Mouse (Mus musculus) stomach, embryonic 14.5 days (tissue): ENCODE measurements around the gene Itga9. TPM values are rescaled to one million over a fixed set of nuclear protein-coding genes. Genes with fewer than 3 reads are reported as not detected.

Experiments used
- ATAC-seq: fragments of 200-750 bp; cut with Nextera tagmentation; 2 replicates; pipeline ENCODE4 v1.8.0; 2017; ENCODE audit warnings: low read depth, moderate TSS enrichment; ENCODE audit not compliant: insufficient number of reproducible peaks, insufficient read depth, low FRiP score
- H3K27ac ChIP-seq: fragments of 300-500 bp; sonication (generic); 2 replicates; pipeline ENCODE4 v1.5.1; 2014; ENCODE audit warnings: mild to moderate bottlenecking, low read length, moderate library complexity, mixed read lengths
- H3K27me3 ChIP-seq: fragments of 300-500 bp; sonication (generic); 2 replicates; pipeline ENCODE4 v1.6.1; 2014; ENCODE audit warnings: low read length, control low read depth, mixed read lengths; ENCODE audit not compliant: control insufficient read depth, insufficient read depth
- H3K36me3 ChIP-seq: fragments of 300-500 bp; sonication (generic); 2 replicates; pipeline ENCODE4 v1.6.1; 2014; ENCODE audit warnings: mild to moderate bottlenecking, control low read depth, low read length, moderate library complexity, mixed read lengths; ENCODE audit not compliant: control insufficient read depth, insufficient read depth
- H3K4me1 ChIP-seq: fragments of 300-500 bp; sonication (generic); 2 replicates; pipeline ENCODE4 v1.6.1; 2014; ENCODE audit warnings: low read length, control low read depth, mixed read lengths; ENCODE audit not compliant: control insufficient read depth, insufficient read depth
- H3K4me2 ChIP-seq: fragments of 300-500 bp; sonication (generic); replicated peaks from 2 replicates; pipeline ENCODE4 v1.6.1; 2014; ENCODE audit warnings: low read depth, low read length, control low read depth
- H3K4me3 ChIP-seq: fragments of 300-500 bp; sonication (generic); 2 replicates; pipeline ENCODE4 v1.5.1; 2014; ENCODE audit warnings: low read depth, low read length, control low read depth
- H3K9ac ChIP-seq: fragments of 300-500 bp; sonication (generic); replicated peaks from 2 replicates; pipeline ENCODE4 v1.6.1; 2014; ENCODE audit warnings: low read depth, mild to moderate bottlenecking, control low read depth, low read length, moderate library complexity, mixed read lengths
- H3K9me3 ChIP-seq: fragments of 300-500 bp; sonication (generic); 2 replicates; pipeline ENCODE4 v1.6.1; 2016; ENCODE audit warnings: low read depth, low read length, control low read depth; ENCODE audit not compliant: control insufficient read depth
- WGBS: fragments of 180-500 bp; shearing (Covaris S2); extraction: QIAGEN DNeasy Blood & Tissue Kit; methylation state at CpG from one replicate; pipeline ENCODE4 v1.1.7; 2014; 5-methylcytosine and 5-hydroxymethylcytosine counted together
- polyA plus RNA-seq: library from polyadenylated mRNA; unstranded; fragments of >200 nt; fragmentation: Nextera tagmentation; extraction: Ambion mirVana; gene quantifications from 2 replicates; pipeline ENCODE4 v1.2.1, GENCODE M21; 2014

Gene Itga9
- polyA plus RNA-seq: 14.3 and 16.1 TPM in 2 replicates

- no peaks in the 10 kb centered on the region for H3K36me3 ChIP-seq
- peak; percentile 85 for ATAC-seq
Observed at GRCm38 (mm10) chr9:118606148-118606816, at the start of gene Itga9. Itga9 (plus strand) TSS chr9:118606690.

DNA sequence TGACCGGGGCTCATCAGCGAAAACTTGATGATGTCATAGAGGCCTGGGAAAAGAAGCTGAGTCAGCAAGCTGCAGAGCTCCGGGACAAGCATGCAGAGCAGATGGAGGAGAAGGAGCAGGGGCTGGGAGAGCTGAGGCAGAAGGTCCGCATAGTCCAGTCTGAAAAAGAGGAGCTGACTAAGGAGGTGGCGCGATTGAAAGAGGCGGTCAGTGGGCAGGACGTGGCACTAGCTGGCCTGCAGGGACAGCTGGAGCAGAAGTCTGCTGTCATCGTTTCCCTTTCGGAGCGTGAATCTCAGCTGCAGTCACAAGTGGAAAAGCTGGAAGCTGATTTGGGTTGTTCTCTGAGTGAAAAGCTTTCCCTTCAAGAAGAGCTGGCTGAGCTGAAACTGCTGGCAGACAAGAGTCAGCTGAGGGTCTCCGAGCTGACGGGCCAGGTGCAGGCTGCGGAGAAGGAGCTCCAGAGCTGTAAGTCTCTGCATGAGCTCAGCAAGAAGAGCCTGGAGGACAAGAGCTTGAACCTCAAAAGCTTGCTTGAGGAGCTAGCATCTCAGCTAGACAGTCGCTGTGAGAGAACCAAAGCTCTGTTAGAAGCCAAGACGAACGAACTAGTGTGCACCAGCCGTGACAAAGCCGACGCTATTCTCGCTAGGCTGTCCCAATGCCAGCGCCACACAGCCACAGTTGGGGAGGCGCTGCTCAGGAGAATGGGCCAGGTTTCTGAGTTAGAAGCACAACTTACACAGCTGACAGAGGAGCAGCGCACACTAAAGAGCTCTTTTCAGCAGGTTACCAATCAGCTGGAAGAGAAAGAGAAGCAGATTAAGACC is 49.3 kb upstream of the Itga9 start:
- no peak overlapping the region for H3K27ac ChIP-seq
- 86% methylated on average over 24 of the region's 24 CpGs for WGBS
- no peak overlapping the region for H3K4me3 ChIP-seq
- no peak for ATAC-seq
- H3K36me3 ChIP-seq: peaks cover 70% of the 10 kb centered on the region
- H3K4me2 ChIP-seq: no peak overlapping the region
- H3K9ac ChIP-seq: no peak overlapping the region
- H3K27me3 ChIP-seq: no peaks in the 10 kb centered on the region
- H3K4me1 ChIP-seq: no peaks in the 10 kb centered on the region
- H3K9me3 ChIP-seq: no peaks in the 10 kb centered on the region

More at GRCm38 (mm10) chr9:118606148-118606816, at the start of gene Itga9:
- Histone ChIP-seq H3K4me1 (peaks cover 10% of the 10 kb centered on the region; the same call in 1 of the 2 replicates), H3K9me3 (no peaks in the 10 kb centered on the region), H3K27ac (peak within 1 kb of the TSS; percentile 64; the same call in 1 of the 2 replicates), H3K4me3 (peak within 1 kb of the TSS; percentile 53), H3K27me3 (no peaks in the 10 kb centered on the region), H3K4me2 (peak within 1 kb of the TSS; percentile 78), H3K9ac (peak within 1 kb of the TSS; percentile 93)
- WGBS: 10% methylated on average over 36 of the region's 42 CpGs

- no peaks in the 10 kb centered on the region for H3K27me3 ChIP-seq
- ATAC-seq: no peak
- no peak overlapping the region for H3K27ac ChIP-seq
- H3K4me1 ChIP-seq: no peaks in the 10 kb centered on the region
- H3K4me2 ChIP-seq: no peak overlapping the region
- peaks cover 90% of the 10 kb centered on the region for H3K36me3 ChIP-seq
- H3K4me3 ChIP-seq: no peak overlapping the region
- no peaks in the 10 kb centered on the region for H3K9me3 ChIP-seq
- WGBS: 95% methylated on average over 11 of the region's 11 CpGs
- H3K9ac ChIP-seq: no peak overlapping the region
Observed at GRCm38 (mm10) chr9:118563356-118563755, 43.1 kb upstream of the Itga9 start.

DNA sequence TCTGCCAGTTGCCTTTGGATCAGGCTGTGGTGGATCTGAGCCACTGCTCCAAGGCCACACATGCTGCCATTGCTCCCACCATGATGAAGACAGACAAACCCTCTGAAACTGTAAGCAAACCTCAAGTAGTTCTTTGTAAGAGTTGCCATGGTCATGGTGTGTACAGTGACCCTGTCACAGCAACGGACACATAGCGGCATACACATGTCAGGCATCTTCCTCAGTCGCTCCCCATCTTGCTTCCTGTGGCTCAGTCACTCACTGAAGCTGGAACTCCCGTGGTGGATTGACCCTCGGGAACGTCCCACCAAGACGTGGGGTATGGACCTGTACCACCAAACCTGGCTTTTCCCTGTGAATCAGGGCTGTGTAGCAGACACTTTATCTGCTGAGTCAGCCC is 42.6 kb upstream of the Itga9 start:
- Histone ChIP-seq H3K4me1 (no peaks in the 10 kb centered on the region), H3K36me3 (peaks cover 86% of the 10 kb centered on the region), H3K4me3 (no peak overlapping the region), H3K27ac (no peak overlapping the region), H3K4me2 (no peak overlapping the region), H3K9ac (no peak overlapping the region), H3K27me3 (no peaks in the 10 kb centered on the region), H3K9me3 (no peaks in the 10 kb centered on the region)
- ATAC-seq: no peak
- 93% methylated on average over 7 of the region's 7 CpGs for WGBS

- ATAC-seq: no peak
- Histone ChIP-seq H3K36me3 (peaks cover 86% of the 10 kb centered on the region), H3K4me1 (no peaks in the 10 kb centered on the region), H3K4me3 (no peak overlapping the region), H3K9ac (no peak overlapping the region), H3K27me3 (no peaks in the 10 kb centered on the region), H3K4me2 (no peak overlapping the region), H3K27ac (no peak overlapping the region), H3K9me3 (no peaks in the 10 kb centered on the region)
- WGBS: 90% methylated on average over 16 of the region's 16 CpGs
Observed at GRCm38 (mm10) chr9:118564696-118565095, 41.8 kb upstream of the Itga9 start.

DNA sequence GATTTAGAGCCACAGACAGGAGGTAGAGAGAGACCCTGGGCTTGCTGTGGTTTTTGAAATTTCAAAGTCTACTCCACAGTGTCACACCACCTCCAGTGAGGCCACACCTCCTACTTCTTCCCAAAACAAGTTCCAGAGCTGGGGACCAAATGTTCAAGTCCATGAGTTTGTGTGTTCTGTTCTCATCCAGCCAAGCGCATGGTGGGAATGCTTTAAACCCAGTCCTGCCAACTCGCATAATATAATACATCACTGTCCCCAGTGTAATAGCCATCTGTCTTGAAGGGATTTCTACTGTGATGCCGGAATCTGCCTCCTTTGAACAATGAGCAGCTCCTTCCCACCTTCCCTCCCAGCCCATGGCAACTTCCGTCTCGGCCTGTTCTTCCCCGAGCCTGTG is 37.2 kb upstream of the Itga9 start:
- Histone ChIP-seq H3K4me3 (no peak overlapping the region), H3K36me3 (peaks cover 61% of the 10 kb centered on the region), H3K9ac (no peak overlapping the region), H3K27me3 (no peaks in the 10 kb centered on the region), H3K4me2 (no peak overlapping the region), H3K27ac (no peak overlapping the region), H3K9me3 (no peaks in the 10 kb centered on the region), H3K4me1 (no peaks in the 10 kb centered on the region)
- ATAC-seq: no peak
- WGBS: 85% methylated on average over 6 of the region's 6 CpGs

DNA sequence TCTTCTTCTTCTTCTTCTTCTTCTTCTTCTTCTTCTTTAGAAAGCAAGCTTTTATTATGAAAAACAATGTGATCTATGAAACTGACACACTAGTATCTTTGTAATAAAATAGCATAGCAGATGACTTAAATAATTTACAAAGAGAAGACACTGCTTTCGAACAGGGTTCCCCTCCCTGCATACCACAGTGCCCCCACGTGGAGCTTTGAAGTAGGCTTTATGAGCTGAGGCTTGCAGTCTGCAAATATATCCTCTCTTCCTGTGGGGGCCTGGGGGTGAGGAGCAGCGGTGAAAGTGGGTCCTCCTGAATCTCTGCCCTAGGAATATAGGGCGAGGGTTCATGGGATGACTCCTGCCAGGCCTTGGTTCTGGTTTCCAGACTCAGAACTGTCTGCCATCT is 35.6 kb upstream of the Itga9 start:
- WGBS: 81% methylated on average over 4 of the region's 4 CpGs
- no peaks in the 10 kb centered on the region for H3K9me3 ChIP-seq
- H3K36me3 ChIP-seq: peaks cover 58% of the 10 kb centered on the region

GRCm38 (mm10) chr9:118571701-118572100 is 34.8 kb upstream of the Itga9 start:
- H3K4me3 ChIP-seq: no peak overlapping the region
- no peaks in the 10 kb centered on the region for H3K27me3 ChIP-seq
- ATAC-seq: no peak
- H3K36me3 ChIP-seq: peaks cover 57% of the 10 kb centered on the region
- no peak overlapping the region for H3K27ac ChIP-seq
- no peak overlapping the region for H3K9ac ChIP-seq
- H3K4me1 ChIP-seq: no peaks in the 10 kb centered on the region
- H3K9me3 ChIP-seq: no peaks in the 10 kb centered on the region
- H3K4me2 ChIP-seq: no peak overlapping the region
- WGBS: 87% methylated on average over 4 of the region's 4 CpGs

More for the DNA sequence above, 35.6 kb upstream of the Itga9 start:
- Histone ChIP-seq H3K27ac (no peak overlapping the region), H3K4me1 (no peaks in the 10 kb centered on the region), H3K4me2 (no peak overlapping the region), H3K27me3 (no peaks in the 10 kb centered on the region), H3K9ac (no peak overlapping the region), H3K4me3 (no peak overlapping the region)
- ATAC-seq: no peak
